Mouse (Mus musculus) spleen, postnatal 4 days (tissue): ENCODE results near the gene Il1rn.

Experiments
- DNase-seq, 2 experiments: peaks; one replicate each; pipeline ENCODE4 v3.0.0; 2022; ENCODE audit warnings: low spot score in 2 of 2

The Il1rn gene

GRCm38 (mm10) chr2:24336545-24336944 is at the start of gene Il1rn:
Gene Il1rn (plus strand): TSS chr2:24336853.
- DNase-seq: no peak

GRCm38 (mm10) chr2:24290896-24291295 is 45.8 kb upstream of the Il1rn start, which contains the start of gene Il1f10:
Gene Il1f10 (plus strand): TSS chr2:24291196.
- DNase-seq: no peak

- DNase-seq: no peak
Observed at GRCm38 (mm10) chr2:24294616-24295015, 42.0 kb upstream of the Il1rn start.

GRCm38 (mm10) chr2:24296837-24297236 is 39.8 kb upstream of the Il1rn start:
- DNase-seq: peak; percentile 17 to 69

GRCm38 (mm10) chr2:24311302-24312001 is 25.2 kb upstream of the Il1rn start:
- DNase-seq: peak; percentile 54 to 68

GRCm38 (mm10) chr2:24316919-24317318 is 19.7 kb upstream of the Il1rn start:
- DNase-seq: no peak

- no peak for DNase-seq
Observed at GRCm38 (mm10) chr2:24317919-24318598, 18.6 kb upstream of the Il1rn start.

- DNase-seq: no peak
Observed at GRCm38 (mm10) chr2:24335333-24335732, 1.3 kb upstream of the Il1rn start.

- no peak for DNase-seq
Observed at GRCm38 (mm10) chr2:24341395-24341885, 4.8 kb downstream of the Il1rn start.

GRCm38 (mm10) chr2:24344619-24345018 is 8.0 kb downstream of the Il1rn start:
- no peak for DNase-seq

GRCm38 (mm10) chr2:24345056-24345455 is 8.4 kb downstream of the Il1rn start:
- no peak for DNase-seq

GRCm38 (mm10) chr2:24347926-24348325 is 11.3 kb downstream of the Il1rn start:
- peak in 1 of 2 experiments; percentile 22 for DNase-seq

GRCm38 (mm10) chr2:24351159-24351558 is 14.5 kb downstream of the Il1rn start:
- DNase-seq: no peak

- DNase-seq: peak in 1 of 2 experiments; percentile 16
Observed at GRCm38 (mm10) chr2:24353042-24353441, 16.4 kb downstream of the Il1rn start.

GRCm38 (mm10) chr2:24357642-24358041 is 21.0 kb downstream of the Il1rn start:
- DNase-seq: no peak

GRCm38 (mm10) chr2:24359347-24359746 is 22.7 kb downstream of the Il1rn start:
- DNase-seq: no peak

GRCm38 (mm10) chr2:24363818-24364217 is 27.2 kb downstream of the Il1rn start:
- DNase-seq: no peak

GRCm38 (mm10) chr2:24366214-24366975 is 29.7 kb downstream of the Il1rn start:
- no peak for DNase-seq

- DNase-seq: peak; percentile 71 to 83
Observed at GRCm38 (mm10) chr2:24367030-24367894, 30.6 kb downstream of the Il1rn start, which contains the start of gene Psd4. Gene Psd4 (plus strand): TSS chr2:24367580.

GRCm38 (mm10) chr2:24367895-24368261 is 31.2 kb downstream of the Il1rn start:
- DNase-seq: no peak

- no peak for DNase-seq
Observed at GRCm38 (mm10) chr2:24378747-24379450, 42.2 kb downstream of the Il1rn start.
